Mouse (Mus musculus) cerebellum, adult 11 months (tissue): ENCODE data around the gene Fuca1.

Experiments used
- DNase-seq: peaks from one replicate; pipeline ENCODE4 v3.0.0; 2022

Gene Fuca1

GRCm38 (mm10) chr4:135889884-135890283 lies 30.7 kb upstream of the Fuca1 start:
- peak; percentile 52 for DNase-seq

- DNase-seq = no peak
Measured at GRCm38 (mm10) chr4:135891539-135891938, 29.0 kb upstream of the Fuca1 start.

- no peak for DNase-seq
Measured at GRCm38 (mm10) chr4:135892884-135893283, 27.7 kb upstream of the Fuca1 start.

- DNase-seq = no peak
Measured at GRCm38 (mm10) chr4:135895071-135895571, 25.4 kb upstream of the Fuca1 start, which contains the start of gene Cnr2. Gene Cnr2, plus strand, starts transcription at chr4:135895394.

- DNase-seq = no peak
Measured at GRCm38 (mm10) chr4:135896157-135896556, 24.4 kb upstream of the Fuca1 start.

- no peak for DNase-seq
Measured at GRCm38 (mm10) chr4:135898380-135899049, 22.0 kb upstream of the Fuca1 start.

GRCm38 (mm10) chr4:135899050-135899448 lies 21.5 kb upstream of the Fuca1 start:
- DNase-seq = no peak

GRCm38 (mm10) chr4:135900008-135900407 lies 20.5 kb upstream of the Fuca1 start:
- no peak for DNase-seq

DNA sequence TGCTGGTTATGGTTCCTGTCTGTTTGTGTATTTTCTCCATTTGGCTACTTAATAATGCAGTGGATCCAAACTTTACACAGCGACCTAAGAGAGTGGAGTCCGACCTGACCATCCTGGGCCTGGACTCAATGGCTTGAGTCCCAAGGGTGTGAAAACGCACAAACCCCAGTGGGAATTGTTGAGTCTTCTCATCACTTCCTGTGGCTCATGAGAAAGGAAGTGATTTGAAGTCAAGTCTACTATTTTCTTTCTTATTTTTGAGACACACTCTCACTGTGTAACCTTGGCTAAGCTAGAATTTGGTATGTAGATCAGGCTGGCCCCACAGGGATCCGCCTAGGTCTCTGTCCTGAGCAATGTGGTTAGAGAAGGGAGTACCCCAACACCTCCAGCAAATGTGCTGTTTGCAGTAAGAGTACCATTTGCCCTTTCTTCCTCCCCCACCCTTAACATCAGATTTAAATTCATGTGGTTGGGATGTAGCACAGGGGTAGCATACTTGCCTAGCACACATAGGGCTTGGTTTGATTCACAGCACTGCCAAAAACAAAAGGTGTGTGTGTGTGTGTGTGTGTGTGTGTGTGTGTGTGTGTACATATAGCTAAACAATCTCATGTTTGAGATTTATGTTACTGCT lies 17.8 kb upstream of the Fuca1 start:
- DNase-seq = no peak

GRCm38 (mm10) chr4:135904810-135905209 lies 15.7 kb upstream of the Fuca1 start:
- DNase-seq = no peak

GRCm38 (mm10) chr4:135906633-135907032 lies 13.9 kb upstream of the Fuca1 start:
- DNase-seq = no peak

- no peak for DNase-seq
Measured at GRCm38 (mm10) chr4:135909326-135910066, 11.0 kb upstream of the Fuca1 start.

DNA sequence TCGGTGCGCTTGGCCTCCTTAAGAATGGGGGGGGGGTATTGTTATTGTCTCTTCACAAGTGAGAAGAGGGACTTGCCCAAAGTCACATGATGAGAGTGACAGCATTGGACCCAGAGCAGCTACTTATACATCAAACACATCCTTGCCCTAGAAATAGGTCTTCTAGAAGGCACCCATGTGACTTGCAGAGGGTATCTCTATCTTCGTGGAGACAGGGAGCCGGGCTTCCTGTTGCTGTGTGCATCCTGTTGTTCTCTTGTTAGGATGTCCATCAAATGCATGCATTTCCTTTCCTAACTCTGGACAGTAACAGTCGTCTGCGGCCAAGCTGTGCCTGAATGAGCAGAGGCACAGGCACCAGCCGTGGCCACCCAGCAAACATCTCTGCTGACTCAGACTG lies 9.0 kb upstream of the Fuca1 start:
- DNase-seq = no peak

- DNase-seq = no peak
Measured at GRCm38 (mm10) chr4:135912164-135912563, 8.4 kb upstream of the Fuca1 start.

DNA sequence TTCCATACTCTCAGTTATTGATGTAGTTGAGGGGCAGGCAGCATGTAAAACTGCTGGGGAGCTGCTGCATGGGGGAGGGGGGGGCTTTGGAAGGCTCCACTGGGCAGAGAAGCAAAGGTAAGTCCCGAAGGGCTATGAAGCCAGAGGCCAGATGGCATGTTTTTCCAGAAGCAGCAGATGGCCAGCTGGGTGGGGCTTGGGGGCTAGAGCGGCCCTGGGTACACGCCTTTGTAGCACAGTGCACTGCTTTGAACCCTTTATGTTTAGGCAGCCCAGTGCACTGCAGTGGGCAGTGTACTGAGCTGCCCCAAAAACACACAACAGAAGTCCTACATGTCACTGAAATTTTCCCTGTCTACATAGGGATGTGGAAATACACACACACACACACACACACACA lies 7.7 kb upstream of the Fuca1 start:
- no peak for DNase-seq

DNA sequence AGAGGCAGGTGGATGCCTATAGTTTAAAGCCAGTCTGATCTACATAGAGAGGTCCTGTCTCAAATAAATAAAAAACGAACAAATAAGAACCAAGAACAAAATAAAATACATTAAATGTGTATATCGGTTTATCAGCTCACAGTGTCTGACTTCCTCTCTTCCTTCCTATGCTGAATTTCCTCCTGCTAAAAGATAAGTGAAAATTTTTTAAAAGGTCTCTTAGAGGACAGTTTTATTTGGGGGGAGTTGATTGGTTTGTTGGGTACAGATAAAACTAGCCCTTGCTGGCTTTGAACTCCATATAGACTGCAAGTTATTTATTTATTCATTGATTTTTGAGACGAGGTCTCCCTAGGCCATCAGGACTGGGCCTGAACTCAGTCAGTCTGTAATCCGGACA lies 7.1 kb upstream of the Fuca1 start:
- no peak for DNase-seq

DNA sequence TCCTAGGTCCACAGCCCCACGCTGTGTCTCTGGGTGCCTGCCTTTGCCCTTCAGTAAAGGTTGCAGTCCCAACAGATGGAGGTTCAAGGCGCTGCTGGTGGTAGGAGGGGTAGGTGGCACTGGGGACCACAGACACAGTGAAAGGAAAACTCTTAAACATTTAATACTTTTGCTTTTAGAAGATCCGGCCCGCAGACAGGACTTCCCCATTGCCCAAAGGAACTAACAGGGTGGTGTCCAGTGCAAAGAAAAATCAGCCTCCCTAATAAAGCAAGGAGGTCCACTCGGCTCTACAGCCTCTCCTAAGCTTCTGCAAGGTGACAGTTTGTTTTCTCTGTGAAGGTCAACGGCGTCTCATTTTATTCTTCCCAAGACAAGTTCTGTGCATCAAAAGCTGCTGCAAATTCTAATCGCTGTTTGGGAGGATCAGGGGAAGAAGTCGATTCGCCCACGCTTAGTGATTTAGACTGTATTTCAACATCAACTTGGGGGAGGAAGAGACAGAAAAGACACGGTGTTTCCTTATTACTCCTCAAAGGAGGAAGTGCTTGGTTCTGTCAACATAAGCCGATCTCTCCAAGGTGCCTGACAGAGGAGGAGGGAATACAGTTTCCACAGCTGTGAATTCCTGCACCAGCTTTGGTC lies 1.8 kb upstream of the Fuca1 start:
- DNase-seq = no peak

DNA sequence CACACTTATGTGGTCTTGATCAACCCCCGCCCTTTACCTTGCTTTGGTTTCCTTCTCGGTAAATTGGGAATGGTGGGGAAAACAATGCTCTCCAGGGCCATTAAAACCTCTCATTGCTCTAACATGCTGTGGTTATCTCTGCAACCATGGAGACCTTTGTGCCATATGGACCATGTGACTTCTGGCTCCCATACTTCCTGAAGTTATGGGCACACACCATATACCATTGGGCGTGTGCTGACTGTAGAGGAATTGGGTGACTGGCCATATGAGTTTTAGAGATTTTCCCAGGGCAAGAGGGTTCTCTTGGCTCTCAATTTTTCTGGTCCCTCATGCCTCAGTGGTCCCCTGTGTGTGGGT lies 1.3 kb upstream of the Fuca1 start:
- DNase-seq = no peak

- DNase-seq = no peak
Measured at GRCm38 (mm10) chr4:135921257-135922120, 954 bp downstream of the Fuca1 start.

DNA sequence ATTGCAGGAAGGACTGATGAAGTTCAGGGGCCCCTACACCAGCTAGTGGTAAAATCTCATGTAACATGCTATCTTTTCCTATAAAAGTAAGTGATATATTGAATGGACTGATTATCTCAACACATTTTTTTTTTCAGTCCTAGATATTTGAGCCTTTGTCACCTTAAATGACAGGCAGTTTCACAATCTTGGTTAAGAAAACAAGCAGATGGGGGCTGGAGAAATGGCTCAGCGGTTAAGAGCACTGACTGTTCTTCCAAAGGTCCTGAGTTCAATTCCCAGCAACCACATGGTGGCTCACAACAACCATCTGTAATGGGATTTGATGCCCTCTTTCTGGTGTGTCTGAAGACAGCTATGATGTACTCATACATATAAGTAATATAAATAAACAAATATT lies 1.7 kb downstream of the Fuca1 start:
- no peak for DNase-seq

DNA sequence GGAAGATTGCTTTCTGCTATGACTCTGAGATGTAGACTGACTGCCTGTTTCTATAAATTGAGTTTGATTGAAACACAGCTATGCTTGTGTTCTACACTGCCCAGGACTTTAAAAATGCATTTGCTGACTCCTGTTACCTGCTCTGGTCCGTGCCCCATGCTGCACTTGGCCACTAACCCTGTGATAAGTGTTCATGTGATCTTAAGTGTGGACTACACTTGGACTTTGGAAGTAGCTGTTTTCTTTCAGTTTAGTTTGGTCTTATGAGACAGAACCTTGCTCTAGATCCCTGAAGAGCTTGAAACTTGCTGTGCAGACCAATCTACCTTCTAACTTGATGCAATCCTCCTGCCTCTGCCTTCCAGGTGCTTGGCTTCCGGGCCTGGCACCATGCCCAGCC lies 3.9 kb downstream of the Fuca1 start:
- DNase-seq = no peak

DNA sequence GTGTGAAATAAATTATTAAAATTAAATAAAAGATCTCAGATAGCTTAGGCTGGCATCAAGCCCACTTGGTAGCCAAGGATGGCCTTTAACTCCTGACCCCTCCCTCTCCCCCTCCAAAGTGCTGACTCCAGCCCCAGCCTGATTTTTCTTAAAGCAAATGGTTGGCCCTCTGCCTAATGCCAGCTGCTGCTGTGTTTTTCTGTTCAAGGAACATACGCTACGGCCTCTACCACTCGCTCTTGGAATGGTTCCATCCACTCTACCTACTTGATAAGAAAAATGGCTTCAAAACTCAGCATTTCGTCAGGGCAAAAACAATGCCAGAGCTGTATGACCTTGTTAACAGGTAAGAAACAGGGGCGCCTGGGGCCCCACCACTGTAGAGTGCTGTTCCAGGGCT lies 4.8 kb downstream of the Fuca1 start:
- no peak for DNase-seq
